Mouse (Mus musculus) midbrain, embryonic 13.5 days (tissue): Measurements from ENCODE around the gene Fkbp1b. TPM values are rescaled to one million over a fixed set of nuclear protein-coding genes. Genes with fewer than 3 reads are reported as not detected.

ENCODE experiments used
- ATAC-seq: fragments of 200-750 bp; cut with Nextera tagmentation; 2 replicates; pipeline ENCODE4 v1.8.0; 2017; ENCODE audit warnings: mild to moderate bottlenecking, moderate TSS enrichment, moderate library complexity
- H3K27ac ChIP-seq: fragments of 300-500 bp; sonication (generic); 2 replicates; pipeline ENCODE4 v1.5.1; 2015; ENCODE audit warnings: inconsistent platforms, mild to moderate bottlenecking, moderate library complexity
- H3K27me3 ChIP-seq: fragments of 300-500 bp; sonication (generic); 2 replicates; pipeline ENCODE4 v1.6.1; 2015; ENCODE audit warnings: mild to moderate bottlenecking, inconsistent platforms
- H3K36me3 ChIP-seq: fragments of 300-500 bp; sonication (generic); 2 replicates; pipeline ENCODE4 v1.6.1; 2015; ENCODE audit warnings: mild to moderate bottlenecking, inconsistent platforms
- H3K4me1 ChIP-seq: fragments of 300-500 bp; sonication (generic); replicated peaks from 2 replicates; pipeline ENCODE4 v1.6.1; 2015; ENCODE audit warnings: inconsistent platforms
- H3K4me2 ChIP-seq: fragments of 300-500 bp; sonication (generic); replicated peaks from 2 replicates; pipeline ENCODE4 v1.6.1; 2015; ENCODE audit warnings: moderate library complexity, mild to moderate bottlenecking, inconsistent platforms
- H3K4me3 ChIP-seq: fragments of 300-500 bp; sonication (generic); replicated peaks from 2 replicates; pipeline ENCODE4 v1.5.1; 2015; ENCODE audit warnings: mild to moderate bottlenecking, inconsistent platforms
- H3K9ac ChIP-seq: fragments of 300-500 bp; sonication (generic); replicated peaks from 2 replicates; pipeline ENCODE4 v1.6.1; 2015; ENCODE audit warnings: mild to moderate bottlenecking, inconsistent platforms
- H3K9me3 ChIP-seq: fragments of 300-500 bp; sonication (generic); 2 replicates; pipeline ENCODE4 v1.6.1; 2016; ENCODE audit warnings: mild to moderate bottlenecking, inconsistent platforms
- WGBS: fragments of 180-500 bp; shearing (Covaris S2); methylation state at CpG from one replicate; pipeline ENCODE4 v1.1.7; 2015; 5-methylcytosine and 5-hydroxymethylcytosine counted together
- polyA plus RNA-seq: library from polyadenylated mRNA; unstranded; fragments of >200 nt; fragmentation: Nextera tagmentation; extraction: Ambion mirVana; gene quantifications from 2 replicates; pipeline ENCODE4 v1.2.1, GENCODE M21; 2015

Fkbp1b gene
- polyA plus RNA-seq, 1 experiment from 2014 or later: 18.3 TPM

GRCm38 (mm10) chr12:4872983-4873477, 31.6 kb upstream of the Fkbp1b start:
- WGBS: 88% methylated on average over 5 of the region's 5 CpGs

GRCm38 (mm10) chr12:4872273-4872672, 30.9 kb upstream of the Fkbp1b start:
- H3K4me2 ChIP-seq: no peak overlapping the region
- H3K27me3 ChIP-seq: no peaks in the 10 kb centered on the region
- WGBS: 56% methylated on average over 4 of the region's 4 CpGs
- H3K27ac ChIP-seq: no peak overlapping the region
- no peaks in the 10 kb centered on the region for H3K9me3 ChIP-seq
- H3K9ac ChIP-seq: no peak overlapping the region
- no peak overlapping the region for H3K4me3 ChIP-seq
- no peaks in the 10 kb centered on the region for H3K36me3 ChIP-seq
- no peak for ATAC-seq
- peaks cover 11% of the 10 kb centered on the region for H3K4me1 ChIP-seq

More at GRCm38 (mm10) chr12:4872983-4873477, 31.6 kb upstream of the Fkbp1b start:
- Histone ChIP-seq H3K36me3 (no peaks in the 10 kb centered on the region), H3K4me1 (peaks cover 11% of the 10 kb centered on the region), H3K9ac (no peak overlapping the region), H3K9me3 (no peaks in the 10 kb centered on the region), H3K27me3 (no peaks in the 10 kb centered on the region), H3K4me2 (no peak overlapping the region; the same call in 1 of the 2 replicates), H3K4me3 (no peak overlapping the region), H3K27ac (no peak overlapping the region)
- ATAC-seq: no peak

- Histone ChIP-seq H3K36me3 (no peaks in the 10 kb centered on the region), H3K4me3 (no peak overlapping the region), H3K27me3 (no peaks in the 10 kb centered on the region), H3K4me2 (no peak overlapping the region), H3K4me1 (peaks cover 11% of the 10 kb centered on the region), H3K27ac (no peak overlapping the region), H3K9me3 (no peaks in the 10 kb centered on the region), H3K9ac (no peak overlapping the region)
- no peak for ATAC-seq
- 90% methylated on average over 5 of the region's 5 CpGs for WGBS
These were observed 29.9 kb upstream of the Fkbp1b start for GRCm38 (mm10) chr12:4871260-4871659.

- WGBS: 81% methylated on average over 8 of the region's 8 CpGs
These were observed 27.5 kb upstream of the Fkbp1b start for GRCm38 (mm10) chr12:4868924-4869323.

DNA sequence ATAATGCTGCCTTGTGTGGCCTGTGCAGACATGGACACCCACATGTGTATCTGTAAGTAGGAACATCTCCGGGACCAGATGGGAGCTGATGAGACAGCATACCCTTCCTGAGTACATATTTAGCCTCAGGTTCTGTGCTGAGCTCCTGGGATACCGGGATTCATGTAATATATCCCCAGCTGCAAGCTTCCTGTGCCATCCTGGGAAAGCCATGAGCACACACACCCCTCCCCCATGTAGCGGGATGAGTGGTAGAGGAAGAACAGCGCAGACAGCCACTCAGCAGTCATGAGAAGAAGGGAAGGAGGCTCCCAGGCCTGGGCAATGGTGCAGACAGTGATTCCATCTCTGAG, 22.9 kb upstream of the Fkbp1b start:
- Histone ChIP-seq H3K36me3 (no peaks in the 10 kb centered on the region), H3K4me1 (0 out of 2 replicates have a peak, but pooled peaks cover 5% of the 10 kb centered on the region), H3K9me3 (no peaks in the 10 kb centered on the region), H3K27me3 (no peaks in the 10 kb centered on the region), H3K4me3 (no peak overlapping the region), H3K27ac (no peak overlapping the region), H3K4me2 (no peak overlapping the region), H3K9ac (0 out of 2 replicates have a peak overlapping the region, but pooled peaks have one; percentile 10)
- ATAC-seq: no peak; the same call in 1 of the 2 replicates
- WGBS: 80% methylated on average over 4 of the region's 4 CpGs

More at GRCm38 (mm10) chr12:4868924-4869323, 27.5 kb upstream of the Fkbp1b start:
- no peaks in the 10 kb centered on the region for H3K9me3 ChIP-seq
- no peak for ATAC-seq
- H3K4me2 ChIP-seq: no peak overlapping the region
- no peaks in the 10 kb centered on the region for H3K36me3 ChIP-seq
- H3K9ac ChIP-seq: no peak overlapping the region
- H3K27me3 ChIP-seq: no peaks in the 10 kb centered on the region
- H3K27ac ChIP-seq: no peak overlapping the region
- H3K4me3 ChIP-seq: no peak overlapping the region
- peaks cover 4% of the 10 kb centered on the region for H3K4me1 ChIP-seq

DNA sequence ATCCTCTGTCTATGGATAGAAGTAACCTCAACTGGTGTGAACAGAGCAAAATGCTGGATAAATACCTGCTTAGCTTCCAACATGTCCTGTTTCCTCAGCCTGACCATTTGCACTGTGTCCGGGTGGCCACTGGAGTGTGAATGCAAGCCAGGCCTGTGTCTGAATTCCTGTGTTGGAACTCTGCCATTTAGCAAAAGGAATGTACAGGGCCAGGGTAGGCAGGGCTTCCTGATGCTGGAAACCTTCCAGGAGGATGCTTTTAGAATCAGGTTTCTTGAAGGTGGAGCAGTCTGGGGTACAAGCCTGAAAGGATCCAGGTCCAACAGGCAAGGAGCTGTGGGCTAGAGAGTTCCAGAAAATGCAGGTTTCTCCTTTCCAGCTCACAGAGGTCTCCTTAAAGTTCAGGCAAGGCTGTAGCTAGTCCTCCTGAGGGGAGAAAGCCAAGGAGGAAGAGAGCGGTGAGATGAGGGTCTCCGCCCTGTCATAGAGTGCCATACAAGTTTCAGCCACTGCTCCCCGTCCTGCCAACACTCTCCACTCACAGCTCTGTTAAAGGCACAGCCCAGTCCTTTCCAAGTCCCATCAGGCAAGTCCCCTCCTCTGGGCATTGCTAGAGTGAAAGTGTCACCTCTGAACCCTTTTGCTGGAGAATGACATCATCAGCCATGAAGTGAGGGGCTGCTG, 22.4 kb upstream of the Fkbp1b start:
- no peak overlapping the region for H3K4me3 ChIP-seq
- ATAC-seq: no peak; the same call in 1 of the 2 replicates
- WGBS: 86% methylated on average over 4 of the region's 4 CpGs
- no peaks in the 10 kb centered on the region for H3K36me3 ChIP-seq
- H3K4me2 ChIP-seq: no peak overlapping the region
- no peak overlapping the region for H3K9ac ChIP-seq
- H3K27ac ChIP-seq: no peak overlapping the region
- no peaks in the 10 kb centered on the region for H3K27me3 ChIP-seq
- no peaks in the 10 kb centered on the region for H3K9me3 ChIP-seq
- H3K4me1 ChIP-seq: 0 out of 2 replicates have a peak, but pooled peaks cover 5% of the 10 kb centered on the region

- Histone ChIP-seq H3K36me3 (0 out of 2 replicates have a peak, but pooled peaks cover 4% of the 10 kb centered on the region), H3K27me3 (no peaks in the 10 kb centered on the region), H3K4me1 (0 out of 2 replicates have a peak, but pooled peaks cover 5% of the 10 kb centered on the region), H3K4me3 (no peak overlapping the region), H3K9me3 (no peaks in the 10 kb centered on the region), H3K4me2 (no peak overlapping the region), H3K27ac (no peak overlapping the region), H3K9ac (no peak overlapping the region)
- 93% methylated on average over 4 of the region's 4 CpGs for WGBS
- ATAC-seq: no peak
These were observed 21.3 kb upstream of the Fkbp1b start for GRCm38 (mm10) chr12:4862672-4863071.

DNA sequence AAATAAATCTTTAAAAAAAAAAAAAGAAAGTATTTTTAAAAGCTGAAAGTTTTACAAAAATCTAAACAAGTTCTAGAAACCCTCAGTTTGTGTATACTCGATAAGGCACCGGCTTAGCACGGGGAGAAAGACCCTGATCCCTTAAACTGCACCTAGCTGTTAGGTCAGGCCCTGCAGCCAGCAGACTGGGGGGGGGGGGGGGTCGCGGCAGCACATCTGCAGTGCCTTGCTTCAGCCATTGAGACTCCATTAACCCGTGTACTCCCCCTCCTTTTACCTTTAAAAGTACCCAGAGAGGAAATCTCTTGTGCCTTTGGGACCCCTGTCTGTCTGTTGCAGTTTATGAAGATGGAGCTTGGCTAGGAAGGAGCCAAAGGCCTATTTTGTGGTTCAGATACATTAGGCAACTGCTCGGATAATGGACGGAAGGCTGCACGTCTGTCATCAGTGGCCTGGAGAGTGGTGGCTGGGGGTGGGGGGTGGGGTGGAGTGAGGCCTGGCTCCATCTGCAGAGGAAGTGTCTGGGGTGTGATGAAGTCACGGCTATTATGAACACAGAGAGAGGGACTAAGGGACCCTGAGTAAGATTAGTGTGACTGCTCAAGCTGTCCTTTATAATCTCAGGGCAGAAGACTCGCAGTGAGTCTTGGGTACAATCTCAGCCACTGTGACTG, 18.0 kb upstream of the Fkbp1b start:
- Histone ChIP-seq H3K9ac (no peak overlapping the region), H3K27ac (no peak overlapping the region), H3K4me3 (no peak overlapping the region), H3K4me1 (0 out of 2 replicates have a peak, but pooled peaks cover 5% of the 10 kb centered on the region), H3K9me3 (no peaks in the 10 kb centered on the region), H3K27me3 (no peaks in the 10 kb centered on the region), H3K36me3 (peaks cover 26% of the 10 kb centered on the region), H3K4me2 (no peak overlapping the region)
- WGBS: 53% methylated on average over 11 of the region's 11 CpGs
- ATAC-seq: peak; percentile 73

DNA sequence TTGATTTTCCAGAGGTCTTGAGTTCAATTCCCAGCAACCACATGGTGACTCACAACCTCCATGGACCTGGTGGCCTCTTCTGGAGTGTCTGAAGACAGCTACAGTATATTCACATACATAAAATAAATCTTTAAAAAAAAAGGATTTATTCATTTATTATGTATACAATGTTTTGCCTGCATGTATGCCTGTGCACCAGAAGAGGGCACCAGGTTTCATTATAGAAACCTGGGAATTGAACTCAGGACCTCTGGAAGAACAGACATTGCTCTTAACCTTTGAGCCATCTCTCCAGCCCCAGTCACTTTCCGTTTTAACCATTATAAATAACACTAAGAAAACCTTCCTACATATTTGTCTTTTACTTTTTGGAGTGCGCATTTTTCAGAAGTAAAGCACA, 15.4 kb upstream of the Fkbp1b start:
- Histone ChIP-seq H3K27me3 (no peaks in the 10 kb centered on the region), H3K9me3 (no peaks in the 10 kb centered on the region), H3K4me2 (no peak overlapping the region), H3K4me3 (no peak overlapping the region), H3K9ac (no peak overlapping the region), H3K36me3 (peaks cover 32% of the 10 kb centered on the region), H3K4me1 (0 out of 2 replicates have a peak, but pooled peaks cover 5% of the 10 kb centered on the region), H3K27ac (no peak overlapping the region)
- no peak for ATAC-seq
- WGBS: 96% methylated on average over 2 of the region's 2 CpGs

DNA sequence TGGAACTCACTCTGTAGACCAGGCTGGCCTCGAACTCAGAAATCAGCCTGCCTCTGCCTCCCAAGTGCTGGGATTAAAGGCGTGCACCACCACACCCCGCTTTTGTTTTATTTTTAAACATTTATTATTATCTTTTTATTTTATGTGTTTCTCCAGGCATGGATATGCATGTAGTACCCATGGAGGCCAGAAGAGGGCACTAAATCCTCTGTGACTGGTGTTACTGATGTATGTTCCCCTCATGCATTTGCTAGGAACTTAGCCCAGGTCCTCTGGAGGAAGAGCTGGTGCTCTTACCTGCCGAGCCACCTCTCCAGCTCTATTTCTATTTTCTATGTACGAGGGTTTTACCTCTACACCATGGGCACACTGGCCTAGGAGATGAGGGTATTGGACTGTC, 14.8 kb upstream of the Fkbp1b start:
- Histone ChIP-seq H3K27ac (no peak overlapping the region), H3K9me3 (no peaks in the 10 kb centered on the region), H3K36me3 (peaks cover 38% of the 10 kb centered on the region), H3K27me3 (no peaks in the 10 kb centered on the region), H3K9ac (no peak overlapping the region), H3K4me1 (0 out of 2 replicates have a peak, but pooled peaks cover 5% of the 10 kb centered on the region), H3K4me2 (no peak overlapping the region), H3K4me3 (no peak overlapping the region)
- 97% methylated on average over 5 of the region's 5 CpGs for WGBS
- ATAC-seq: no peak

DNA sequence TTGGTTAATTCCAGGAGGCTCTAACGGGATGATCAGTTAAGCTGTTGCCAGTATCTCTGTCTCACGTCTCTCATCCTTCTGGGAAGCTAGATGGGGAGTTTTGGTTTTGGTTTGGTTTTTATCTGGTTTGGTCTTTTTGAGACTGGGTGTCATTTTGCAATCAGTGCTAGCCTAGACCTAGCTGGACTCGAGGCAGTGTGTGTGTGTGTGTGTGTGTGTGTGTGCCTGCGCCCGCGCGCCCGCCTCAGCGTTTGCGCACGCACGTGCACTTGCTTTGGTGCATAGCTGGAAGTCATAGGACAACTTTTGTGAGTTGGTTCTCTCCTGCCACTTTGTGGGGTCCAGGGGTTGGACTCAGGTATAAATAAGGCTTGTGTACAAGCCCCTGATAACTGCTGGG, 2.4 kb upstream of the Fkbp1b start:
- peak overlapping the region; percentile 63 for H3K9ac ChIP-seq
- peaks cover 24% of the 10 kb centered on the region for H3K4me1 ChIP-seq
- H3K9me3 ChIP-seq: no peaks in the 10 kb centered on the region
- H3K36me3 ChIP-seq: no peaks in the 10 kb centered on the region
- H3K27me3 ChIP-seq: peaks cover 31% of the 10 kb centered on the region
- peak; percentile 18; the same call in 1 of the 2 replicates for ATAC-seq
- WGBS: under 1% methylated on average over 12 of the region's 12 CpGs
- H3K27ac ChIP-seq: no peak overlapping the region
- H3K4me3 ChIP-seq: peak overlapping the region; percentile 60
- H3K4me2 ChIP-seq: peak overlapping the region; percentile 77
